In the genomic region with DNA sequence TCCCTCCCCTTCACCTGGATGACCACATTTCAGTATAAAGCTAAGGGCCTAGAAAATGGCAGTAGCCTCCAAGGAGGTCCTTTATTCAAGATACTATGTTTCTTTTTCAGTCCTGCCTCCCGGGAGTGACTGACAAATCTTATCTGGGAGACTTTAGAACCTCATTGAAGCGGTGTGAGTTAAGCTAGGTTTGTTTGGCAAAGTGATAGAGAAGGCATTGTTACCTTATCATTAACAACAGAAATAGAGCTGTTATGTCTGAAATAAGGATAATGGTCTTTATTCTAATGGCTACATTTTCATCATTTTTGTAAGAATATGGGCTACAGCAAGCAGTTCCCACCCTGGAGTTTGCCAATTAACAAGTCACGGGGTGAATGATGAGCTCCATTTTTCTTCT, we compare ENCODE assay signal across 16 mouse cellular contexts. TPM values are rescaled to one million over a fixed set of nuclear protein-coding genes. Genes with fewer than 3 reads are reported as not detected.
"Had no signal": no experiment of that assay in that cellular context is flagged by ENCODE, and none has a peak within 500 bp of the region (broad histone marks: within the 10 kb centered on the region; RNA-seq: fewer than 3 reads in every experiment).

No protein-coding gene starts in this region.

- H3K4me3 ChIP-seq: intestine, embryonic 15.5 days; layer of hippocampus, adult 2 months; limb, embryonic 12.5 days; lung, embryonic 15.5 days; midbrain, embryonic 10.5 days; neural tube, embryonic 12.5 days; stomach, embryonic 15.5 days had no signal

- H3K4me2 ChIP-seq: intestine, embryonic 15.5 days; limb, embryonic 12.5 days; lung, embryonic 15.5 days; neural tube, embryonic 12.5 days; stomach, embryonic 15.5 days had no signal

- H3K27me3 ChIP-seq: intestine, embryonic 15.5 days; limb, embryonic 12.5 days; lung, embryonic 15.5 days; neural tube, embryonic 12.5 days; stomach, embryonic 15.5 days had no signal

- ATAC-seq: intestine, embryonic 15.5 days had no signal

- H3K9ac ChIP-seq: intestine, embryonic 15.5 days; limb, embryonic 12.5 days; lung, embryonic 15.5 days; neural tube, embryonic 12.5 days; stomach, embryonic 15.5 days had no signal

- H3K4me1 ChIP-seq: limb, embryonic 12.5 days; neural tube, embryonic 12.5 days; stomach, embryonic 15.5 days had no signal

- H3K27ac ChIP-seq: intestine, embryonic 15.5 days; layer of hippocampus, adult 2 months; limb, embryonic 12.5 days; lung, embryonic 15.5 days; midbrain, embryonic 10.5 days; neural tube, embryonic 12.5 days; stomach, embryonic 15.5 days had no signal

- H3K9me3 ChIP-seq: intestine, embryonic 15.5 days; limb, embryonic 12.5 days; lung, embryonic 15.5 days; midbrain, embryonic 10.5 days; neural tube, embryonic 12.5 days; stomach, embryonic 15.5 days had no signal

- H3K36me3 ChIP-seq: intestine, embryonic 15.5 days; limb, embryonic 12.5 days; lung, embryonic 15.5 days; midbrain, embryonic 10.5 days; neural tube, embryonic 12.5 days; stomach, embryonic 15.5 days had no signal

- DNase-seq: kidney, adult 18-20 months; kidney, postnatal 10 days; kidney, postnatal 4 days; midbrain, embryonic 14.5 days; thymus, postnatal 4 days had no signal

RNA-seq across cellular contexts. Expression of gene Gm10518, which starts 5.1 kb away (rescaled TPM):
- total RNA-seq: layer of hippocampus, adult 2 months; layer of hippocampus, postnatal 10 days; left cerebral cortex, postnatal 36 days; liver, adult 2 months had no signal
- polyA plus RNA-seq: intestine, embryonic 15.5 days; liver, adult 2 months; lung, embryonic 15.5 days; midbrain, embryonic 14.5 days; spleen, adult 2 months had no signal
